ENCODE assay signal across 8 mouse cellular contexts in genomic region chr11:101086756-101087681, GRCm38 (mm10). TPM values are rescaled to one million over a fixed set of nuclear protein-coding genes. Genes with fewer than 3 reads are reported as not detected.
DNase-seq lines count a peak whose midpoint lies in the region; ATAC-seq lines count a peak whose summit lies in the region.

Gene Mlx, plus strand, starts transcription at chr11:101087277.

- WGBS in hindbrain, embryonic 15.5 days: 1% methylated on average over 52 of the region's 52 CpGs

- H3K9me3 ChIP-seq in hindbrain, embryonic 15.5 days: no peaks in the 10 kb centered on the region

- ATAC-seq in hindbrain, embryonic 15.5 days (ENCODE audit: low FRiP score, low read depth): peak; percentile 88

- no peaks in the 10 kb centered on the region for H3K27me3 ChIP-seq in hindbrain, embryonic 15.5 days

- H3K4me2 ChIP-seq in hindbrain, embryonic 15.5 days: peak within 1 kb of the TSS; percentile 81

- peaks cover 44% of the 10 kb centered on the region for H3K4me1 ChIP-seq in hindbrain, embryonic 15.5 days (replicated peaks)

- H3K27ac ChIP-seq in hindbrain, embryonic 15.5 days (replicated peaks): peak within 1 kb of the TSS; percentile 91

- peak within 1 kb of the TSS; percentile 56 for H3K4me3 ChIP-seq in hindbrain, embryonic 15.5 days

- peaks cover 36% of the 10 kb centered on the region for H3K36me3 ChIP-seq in hindbrain, embryonic 15.5 days

- H3K9ac ChIP-seq in hindbrain, embryonic 15.5 days: peak within 1 kb of the TSS; percentile 78

- peak; percentile 96 for DNase-seq in R1 (ENCODE audit: low read depth, low spot score)
- DNase-seq in cerebellum, postnatal 25 days: peak; percentile 90 to 94
- peak; percentile 91 to 95 for DNase-seq in frontal cortex, postnatal 36 days (ENCODE audit: low spot score in 2 of 2)
- DNase-seq in left cerebral cortex, adult 11 months (ENCODE audit: low spot score): peak; percentile 90
- DNase-seq in lung, postnatal 4 days: peak; percentile 92 to 93
- DNase-seq in retina, postnatal 7 days (ENCODE audit: low read depth, low spot score): peak; percentile 83
- DNase-seq in urinary bladder, adult 2 months (ENCODE audit: low spot score): peak; percentile 72

RNA-seq across cellular contexts. Expression of gene Mlx, which starts in this region (rescaled TPM):
- 85.1 and 90.0 TPM in 2 replicates for polyA plus RNA-seq in hindbrain, embryonic 15.5 days (2015; fragmentation: Nextera tagmentation; extraction: Ambion mirVana)
- 34.1 and 38.0 TPM in 2 replicates for polyA plus RNA-seq in urinary bladder, adult 2 months (2012; rRNA removed)

Comparison
In these comparisons a context has a peak if more than half of its experiments do, and no peak if none do; other contexts are left out.
1. Peak in every context shown above with its lines: DNase-seq, ATAC-seq, H3K4me3 ChIP-seq and H3K27ac ChIP-seq.